Mouse (Mus musculus) liver, embryonic 14.5 days (tissue): ENCODE measurements at regions not wholly inside any gene's neighbourhood (a gene's known extent, or its start where the extent isn't known, plus 50 kb on each side); places are given as distances from the start of the nearest gene placed in this dataset.

Experiments
- CTCF ChIP-seq: IDR thresholded peaks from 2 replicates; pipeline ENCODE4 v1.5.1; 2016; ENCODE audit warnings: antibody characterized with exemption, low read depth, control low read depth
- EP300 ChIP-seq: IDR thresholded peaks from 2 replicates; pipeline ENCODE4 v1.6.1; 2016; ENCODE audit warnings: antibody characterized with exemption, low read depth

DNA sequence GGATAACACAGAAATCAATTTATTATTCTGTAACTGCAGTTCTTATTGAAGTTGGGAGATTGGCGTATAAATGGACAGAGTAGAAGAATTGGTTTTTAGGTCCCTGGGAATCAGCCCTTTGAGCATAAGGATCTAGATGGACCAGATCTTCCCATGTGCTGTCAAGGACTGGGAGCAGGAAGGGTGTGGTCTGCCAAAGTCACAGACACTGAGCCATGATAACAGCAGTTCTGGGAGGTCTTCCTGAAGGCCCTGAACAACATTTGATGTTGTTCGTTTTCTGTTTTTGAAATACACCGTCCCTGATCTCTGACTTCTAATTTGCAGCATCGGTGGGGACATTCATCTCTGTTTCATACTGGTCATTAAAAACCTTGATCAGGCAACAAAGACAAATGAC is 147.6 kb upstream of the Krr1 start:
- TF ChIP-seq CTCF (no peak), EP300 (peak; percentile 79)
